Mouse (Mus musculus) cerebellum, adult 11 months (tissue): ENCODE measurements around the gene Stx3.

Source experiments
- DNase-seq: peaks from one replicate; pipeline ENCODE4 v3.0.0; 2022

Stx3 gene

DNA sequence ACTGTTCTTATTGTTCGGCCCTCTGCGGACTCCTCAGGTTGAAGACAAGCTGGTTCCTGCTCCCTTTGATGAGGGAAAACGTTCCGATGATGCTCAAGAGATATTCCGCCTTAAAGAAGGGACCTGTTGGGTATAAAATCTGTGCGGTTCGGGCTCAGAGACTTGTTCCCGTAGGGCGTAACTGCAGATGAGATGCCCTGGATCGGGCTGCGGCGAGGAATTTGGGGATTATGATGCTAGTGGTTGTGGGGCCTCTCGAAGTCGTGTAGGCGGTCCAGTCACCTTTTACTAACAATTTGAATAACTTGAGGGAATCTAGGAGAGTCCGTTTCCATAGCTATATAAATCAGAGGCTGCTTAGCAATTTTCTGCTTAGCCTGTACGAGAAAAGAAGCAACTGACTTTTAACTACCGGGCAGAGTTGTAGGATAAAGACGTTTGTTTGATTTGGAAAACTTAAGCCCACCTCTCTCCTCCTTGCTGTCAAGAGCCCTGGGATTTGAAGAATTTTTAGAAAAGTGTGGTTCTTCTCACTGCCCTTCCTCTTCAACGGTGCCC lies at the start of gene Stx3:
Gene Stx3, minus strand, starts transcription at position 261 of the 558 bp plus-strand sequence.
- peak; percentile 9 for DNase-seq

DNA sequence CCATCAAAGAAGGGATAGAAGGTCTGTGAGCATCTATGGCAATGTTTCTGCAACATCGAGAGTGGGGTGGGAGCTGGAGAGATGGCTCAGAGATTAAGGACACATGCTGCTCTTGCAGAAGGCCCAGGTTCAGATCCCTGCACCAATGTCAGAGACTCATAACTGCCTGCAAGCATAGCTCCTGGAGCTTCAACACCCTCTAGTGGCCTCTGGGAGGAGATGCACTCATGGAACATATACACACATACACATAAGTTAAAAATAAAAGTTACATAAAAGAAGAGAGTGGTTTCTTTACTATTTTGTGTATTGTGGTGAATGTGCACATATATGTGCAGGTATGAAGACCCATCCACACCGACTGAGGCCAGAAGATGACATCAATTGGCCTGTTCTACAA lies 48.6 kb upstream of the Stx3 start:
- DNase-seq: no peak

DNA sequence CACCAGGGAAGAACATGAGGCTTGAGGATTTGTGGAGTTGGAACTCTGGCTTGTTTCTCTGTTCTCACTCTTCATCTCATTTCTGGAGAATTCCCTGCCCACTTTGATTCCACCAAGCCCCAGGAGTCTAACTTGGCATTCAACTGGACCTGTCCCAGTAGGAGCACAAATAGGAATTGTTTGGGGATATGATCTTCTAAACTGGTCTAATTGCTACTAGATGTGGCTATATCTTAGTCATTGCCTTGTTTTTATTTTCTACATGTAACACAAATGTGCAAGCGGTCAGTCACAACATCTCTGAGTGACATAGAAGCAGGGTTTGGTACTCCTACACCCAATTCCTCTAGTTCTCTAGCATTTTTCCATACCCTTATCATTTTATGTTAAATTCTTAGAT lies 41.8 kb upstream of the Stx3 start, which contains the start of gene Olfr1418:
Gene Olfr1418, minus strand, starts transcription at position 101 of the 400 bp plus-strand sequence.
- DNase-seq: no peak

DNA sequence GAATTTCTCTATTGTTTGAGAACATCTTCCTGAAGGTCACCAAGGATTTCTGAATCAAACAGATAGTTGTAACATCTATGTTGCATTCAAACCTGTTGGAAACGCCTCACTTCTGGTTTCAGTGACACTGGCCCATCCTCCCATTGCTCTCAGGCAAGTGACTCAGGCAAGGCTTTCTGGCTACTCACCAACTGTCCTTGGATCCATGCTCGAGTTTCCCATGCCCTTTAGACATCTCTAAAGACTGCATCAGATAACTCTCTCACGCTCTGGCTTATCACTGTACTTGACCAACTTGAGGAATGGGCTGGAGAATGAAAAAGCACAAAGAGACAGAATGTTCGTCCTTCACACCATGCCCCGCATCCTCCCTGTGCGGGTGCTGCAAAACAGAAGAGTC lies 37.3 kb upstream of the Stx3 start:
- no peak for DNase-seq

DNA sequence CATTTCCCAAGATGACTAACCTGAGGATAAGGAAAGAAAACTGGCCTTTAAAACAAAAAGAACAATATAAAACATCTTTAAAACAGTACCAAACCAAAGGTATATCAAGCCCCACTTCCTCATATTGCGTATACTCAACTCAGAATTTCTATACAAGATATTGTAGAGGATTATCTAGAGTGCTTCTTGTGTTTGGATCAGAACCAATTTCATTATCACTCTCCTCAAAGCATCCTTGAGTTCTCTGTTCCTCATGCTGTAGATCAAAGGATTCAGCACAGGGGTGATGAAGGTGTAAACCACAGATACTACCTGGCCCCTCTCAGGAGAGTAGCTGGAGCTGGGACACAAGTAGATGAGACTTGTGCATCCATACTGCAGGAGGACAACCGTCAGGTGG lies 35.6 kb upstream of the Stx3 start:
- no peak for DNase-seq

DNA sequence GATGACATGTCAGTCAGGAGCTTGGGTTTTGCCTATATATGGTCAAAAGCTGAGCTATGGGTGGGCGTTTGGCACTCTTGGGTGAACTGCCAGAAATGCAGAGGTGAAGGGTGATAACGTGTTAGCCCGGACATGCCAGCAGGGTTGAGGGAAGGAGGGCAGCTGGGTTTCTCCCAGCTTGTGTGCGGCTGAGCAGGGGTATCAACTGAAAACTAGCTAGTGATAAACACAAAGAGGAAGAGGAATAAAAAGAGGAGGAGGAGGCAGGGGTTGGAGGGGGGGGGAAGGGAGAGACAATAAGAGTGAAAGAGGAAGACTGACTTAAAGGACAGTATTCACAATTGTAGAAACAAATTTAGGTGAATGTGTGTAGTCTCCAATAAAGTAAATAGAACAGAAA lies 33.4 kb upstream of the Stx3 start:
- DNase-seq: no peak

DNA sequence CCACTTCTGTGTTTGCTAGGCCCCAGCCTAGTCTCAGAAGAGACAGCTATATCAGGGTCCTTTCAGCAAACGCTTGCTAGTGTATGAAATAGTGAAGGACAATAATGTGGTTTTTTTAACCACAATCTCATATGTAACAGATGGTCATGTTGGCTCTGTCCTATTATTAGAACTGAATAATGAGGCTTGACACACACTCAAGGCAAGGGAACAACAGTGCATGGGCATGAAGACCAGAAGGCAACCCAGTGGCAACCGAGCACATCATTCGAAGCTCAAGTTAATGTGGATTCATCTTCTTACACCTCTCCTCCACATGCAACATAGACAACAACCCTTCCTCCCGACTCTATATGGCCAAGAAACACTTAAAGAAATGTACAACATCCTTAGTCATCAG lies 27.1 kb upstream of the Stx3 start:
- DNase-seq: no peak

DNA sequence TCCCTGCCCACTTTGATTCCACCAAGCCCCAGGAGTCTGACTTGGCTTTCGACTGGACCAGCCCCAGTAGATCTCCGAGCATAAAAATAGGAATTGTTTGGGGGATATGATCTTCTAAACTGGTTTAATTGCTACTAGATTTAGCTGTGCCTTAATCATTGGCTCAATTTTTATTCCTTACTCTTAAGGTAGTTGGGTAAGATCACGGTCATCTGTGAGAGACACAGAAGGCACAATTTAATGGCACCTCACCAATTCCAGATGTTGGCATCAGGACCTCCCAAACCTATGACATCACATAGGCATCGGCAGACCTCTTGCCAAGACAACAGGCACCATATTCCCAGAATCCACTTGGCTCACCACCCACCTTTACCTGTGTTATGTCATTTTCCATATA lies 19.9 kb upstream of the Stx3 start, which contains the start of gene Olfr1417:
Gene Olfr1417, minus strand, starts transcription at position 101 of the 400 bp plus-strand sequence.
- no peak for DNase-seq

DNA sequence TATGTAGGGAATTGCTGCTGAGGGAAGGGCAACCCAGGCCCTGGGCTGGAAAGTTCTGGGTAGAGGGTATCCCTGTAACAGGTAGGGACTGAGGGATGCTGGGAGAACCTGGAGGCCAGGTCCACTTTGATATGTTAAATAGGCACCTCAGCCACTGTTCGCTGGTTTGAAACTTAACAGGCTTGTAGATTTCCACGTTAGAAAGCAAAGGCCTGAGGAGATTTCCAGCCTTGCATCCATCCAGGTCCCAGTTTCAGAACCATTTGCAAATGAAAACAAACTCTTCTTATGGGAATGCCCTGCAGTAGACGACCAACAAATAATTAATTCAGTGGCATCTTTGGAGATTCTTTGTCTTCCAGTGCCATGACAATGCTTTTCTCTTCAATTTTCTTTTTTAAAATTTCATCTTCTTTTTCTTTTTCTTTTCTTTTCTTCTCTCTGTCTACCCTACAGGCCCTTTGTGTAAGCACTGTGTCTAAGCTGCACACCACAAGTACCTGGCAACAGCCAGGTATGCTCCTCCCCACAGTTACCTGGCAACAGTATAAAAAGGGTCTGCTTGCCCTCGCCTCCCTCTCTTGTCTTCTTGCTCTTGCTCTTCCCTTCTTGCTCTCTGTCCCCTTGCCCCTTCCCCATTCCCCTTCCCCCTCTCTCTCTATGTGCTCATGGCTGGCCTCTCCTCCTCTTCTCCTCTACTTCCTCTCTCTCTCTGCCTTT lies 4.3 kb upstream of the Stx3 start:
- no peak for DNase-seq

DNA sequence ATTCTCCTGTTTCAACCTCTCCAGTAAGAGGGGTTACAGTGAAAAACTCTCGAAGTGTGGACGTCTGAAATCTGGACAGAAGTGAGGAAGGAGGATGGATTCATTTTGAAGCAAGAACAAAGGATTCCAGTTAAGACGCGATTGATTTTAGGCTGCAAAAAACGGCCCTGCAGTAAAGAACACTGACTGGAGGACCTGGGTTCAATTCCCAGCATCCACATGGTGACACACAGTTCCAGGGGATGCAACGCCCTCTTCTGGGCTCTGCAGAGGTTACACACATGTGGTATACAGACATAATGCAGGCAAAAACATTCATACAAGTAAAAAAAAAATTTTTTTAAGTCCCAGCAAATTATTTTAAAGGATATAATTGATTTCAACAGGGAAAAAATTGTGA lies 1.0 kb upstream of the Stx3 start:
- peak; percentile 27 for DNase-seq

DNA sequence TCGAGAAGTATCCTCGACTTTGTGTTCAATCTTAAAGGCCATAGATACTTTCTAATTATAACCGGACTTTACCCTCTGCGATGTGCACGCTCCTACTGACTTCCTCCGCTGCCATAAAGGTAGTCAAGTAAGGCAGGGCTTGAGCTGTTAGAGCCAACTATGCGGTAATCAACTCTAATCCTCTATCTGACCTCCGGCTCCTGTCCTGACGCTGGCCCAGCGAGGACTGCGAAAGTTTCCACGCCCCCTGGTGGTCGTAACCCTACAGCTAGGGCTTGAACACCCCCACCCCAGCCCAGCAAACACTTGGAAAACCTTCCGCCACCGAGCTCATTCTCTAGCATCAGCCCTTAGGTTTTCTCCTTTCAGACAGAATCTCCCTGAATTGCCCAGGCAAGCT lies 597 bp upstream of the Stx3 start:
- peak; percentile 63 for DNase-seq

DNA sequence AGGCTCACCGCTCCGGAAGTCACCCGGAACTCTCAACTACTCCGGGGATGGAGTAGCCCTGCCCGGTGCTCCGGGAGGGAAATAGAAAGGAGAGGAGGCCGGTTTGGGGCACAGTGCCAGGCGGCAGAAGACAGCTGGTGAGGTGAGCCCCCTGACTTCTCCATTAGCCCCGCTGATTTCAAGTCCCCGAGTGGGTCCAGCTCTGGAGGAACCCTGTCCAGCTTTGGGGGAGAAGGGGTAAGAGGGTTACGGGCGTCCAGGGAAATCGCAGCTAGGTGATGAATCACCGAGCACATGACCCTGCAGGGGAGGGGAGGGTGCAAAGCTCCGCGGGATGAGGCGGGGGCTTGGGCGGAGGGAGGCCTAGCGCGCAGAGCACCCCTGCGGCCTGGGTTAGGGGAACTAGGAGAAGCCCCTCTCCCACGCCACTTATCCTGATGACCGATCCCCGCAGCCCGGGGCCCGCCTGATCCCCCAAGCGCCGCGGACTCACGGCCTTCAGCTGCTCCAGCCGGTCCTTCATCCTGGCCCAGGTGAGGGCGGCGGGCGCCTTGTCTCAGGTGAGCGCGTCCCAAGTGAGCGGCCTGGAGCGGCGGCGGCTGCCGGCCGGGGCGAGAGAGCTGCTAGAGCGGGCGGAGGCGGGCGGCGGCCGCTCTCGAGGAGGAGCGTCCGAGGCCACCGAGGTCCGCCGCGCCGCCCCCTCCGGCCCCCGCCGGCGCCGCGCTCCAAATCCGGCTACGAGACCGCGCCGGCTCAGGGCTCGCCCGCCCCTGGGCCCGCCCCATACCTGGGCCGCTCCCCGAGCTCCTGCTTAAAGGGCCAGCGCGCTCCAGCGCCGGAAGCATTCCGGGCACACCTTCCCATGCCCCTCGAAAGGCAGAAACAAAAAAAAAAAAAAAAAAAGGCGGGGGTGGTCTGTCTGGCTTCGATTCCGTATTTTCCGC lies 732 bp downstream of the Stx3 start:
- DNase-seq: peak; percentile 72

DNA sequence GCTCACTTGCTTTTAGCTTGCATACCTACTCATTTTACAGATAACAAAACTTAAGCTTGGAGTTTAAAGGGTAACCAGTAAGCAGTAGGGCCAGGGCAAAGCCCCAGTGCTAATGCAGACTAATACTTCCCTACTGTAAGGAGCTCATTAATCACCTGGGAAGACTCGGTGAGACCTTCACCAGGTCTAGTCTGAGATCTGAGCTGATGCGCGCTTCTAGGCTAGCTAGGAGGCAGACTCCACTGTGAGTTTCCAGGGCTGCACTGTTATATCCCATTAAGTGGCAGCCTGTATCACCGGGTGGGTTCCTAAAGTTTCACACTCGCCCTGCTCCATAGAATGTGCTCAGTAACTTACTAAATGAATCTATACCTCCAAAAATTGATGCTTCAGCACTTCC lies 1.6 kb downstream of the Stx3 start:
- no peak for DNase-seq

DNA sequence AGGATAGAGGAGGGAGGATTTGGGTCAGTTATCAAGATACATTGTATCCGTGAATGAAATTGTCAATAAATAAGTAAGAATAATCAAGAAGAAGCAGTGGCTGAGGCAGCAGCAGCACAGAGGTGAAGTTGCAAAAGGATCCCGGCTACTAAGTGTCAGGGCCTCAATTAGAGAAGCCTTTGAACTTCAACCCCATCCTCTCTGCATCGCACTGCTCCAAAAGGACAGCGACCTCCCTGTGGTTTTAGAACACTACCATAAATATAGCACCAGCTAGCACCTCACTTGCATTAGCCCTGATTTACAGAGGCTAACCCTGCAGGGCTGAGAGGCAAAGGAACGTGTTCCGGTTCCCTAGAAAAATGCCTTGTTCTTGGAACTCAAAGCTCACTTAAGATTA lies 2.5 kb downstream of the Stx3 start:
- no peak for DNase-seq

DNA sequence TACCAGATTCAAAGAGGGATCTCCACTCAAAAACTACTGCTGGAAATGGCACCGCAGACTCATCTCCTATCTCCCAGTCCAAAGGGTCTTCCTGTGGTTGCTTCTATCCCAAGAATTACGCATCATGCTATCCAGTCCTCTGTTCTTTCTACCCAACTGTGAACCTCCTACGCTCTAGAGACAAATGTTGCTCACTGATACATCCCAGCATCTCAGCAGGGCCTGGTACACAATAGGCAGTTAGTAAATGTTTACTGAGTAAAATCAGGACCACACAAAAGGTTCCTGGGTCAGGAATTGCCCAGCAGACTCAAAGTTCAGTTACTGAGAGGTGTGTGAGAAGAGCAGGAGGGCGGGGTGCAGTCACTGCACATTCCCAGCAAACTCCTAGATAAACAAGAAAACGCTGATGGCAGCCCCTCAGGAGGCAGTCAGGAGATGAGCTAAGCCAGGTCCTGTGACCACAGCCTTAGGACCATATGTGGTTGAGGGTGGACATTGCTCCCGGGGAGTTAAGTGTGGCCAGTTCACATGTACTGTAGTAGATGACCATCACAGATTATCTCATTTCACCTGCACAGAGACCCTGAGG lies 4.4 kb downstream of the Stx3 start:
- no peak for DNase-seq

DNA sequence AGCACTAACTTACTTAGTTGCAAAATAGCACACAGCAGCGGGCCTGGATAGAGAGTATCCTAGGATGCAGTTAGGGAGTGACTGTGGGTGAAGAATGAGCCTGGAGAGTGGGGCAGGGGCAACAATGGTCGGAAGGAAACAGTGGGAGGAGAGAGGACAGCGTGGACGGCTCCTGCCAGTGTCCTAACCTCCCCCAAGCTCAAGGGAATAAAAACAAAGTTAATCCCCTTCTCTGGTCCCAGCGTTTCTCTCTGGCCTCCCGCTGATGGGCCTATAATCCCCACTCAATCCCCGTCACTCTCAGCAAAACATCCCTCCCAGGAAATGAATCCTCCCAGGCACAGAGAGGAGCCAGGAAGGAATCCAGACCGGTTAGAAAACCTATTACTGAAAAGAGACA lies 5.6 kb downstream of the Stx3 start:
- DNase-seq: no peak

DNA sequence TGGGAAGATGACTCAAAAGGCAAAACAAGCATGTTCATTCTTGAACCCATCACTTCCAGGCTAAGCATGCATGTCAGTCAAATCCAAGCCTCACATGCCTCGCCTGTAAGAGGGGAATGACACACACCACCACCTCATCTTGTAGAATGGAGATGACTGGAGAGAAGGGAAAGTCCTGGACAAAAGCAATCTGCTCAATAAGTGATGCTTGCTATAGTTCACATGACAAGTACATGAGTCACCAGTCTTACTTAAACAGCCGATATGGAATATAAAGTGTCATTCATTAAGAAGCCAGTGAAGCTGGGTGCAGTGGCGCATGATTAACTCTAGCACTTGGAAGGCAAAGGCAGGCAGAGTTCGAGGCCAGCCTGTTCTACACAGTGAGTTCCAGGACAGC lies 6.1 kb downstream of the Stx3 start:
- no peak for DNase-seq

DNA sequence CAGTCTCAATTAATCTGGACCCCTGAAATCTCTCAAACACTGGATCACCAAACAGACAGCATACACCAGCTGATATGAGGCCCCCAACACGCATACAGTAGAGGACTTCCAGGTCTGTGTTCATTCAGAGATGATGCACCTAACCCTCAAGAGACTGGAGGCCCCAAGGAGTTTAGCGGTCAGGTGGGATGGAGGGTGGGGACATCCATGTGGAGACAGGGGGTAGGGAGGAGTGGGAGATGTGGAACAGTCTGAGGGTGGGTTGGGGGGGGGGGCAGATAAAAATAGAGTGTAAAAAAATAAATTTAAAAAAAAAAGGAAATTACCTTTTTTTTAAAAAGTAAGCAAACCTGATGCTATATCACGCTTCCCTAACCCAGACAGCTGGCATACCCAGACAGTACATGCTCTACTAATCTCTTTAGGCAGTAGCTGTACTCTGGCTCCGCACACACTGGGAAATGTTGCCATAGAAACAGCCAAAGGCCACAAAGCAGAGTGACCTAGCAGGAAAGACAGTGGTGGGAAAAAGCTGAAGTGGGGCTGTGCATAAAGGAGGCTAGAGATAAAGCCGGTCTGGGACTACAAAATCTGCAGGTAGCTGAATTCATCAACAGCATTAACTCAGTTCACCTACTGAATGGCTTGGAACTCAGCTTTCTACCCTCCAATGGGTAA lies 7.4 kb downstream of the Stx3 start:
- DNase-seq: no peak

DNA sequence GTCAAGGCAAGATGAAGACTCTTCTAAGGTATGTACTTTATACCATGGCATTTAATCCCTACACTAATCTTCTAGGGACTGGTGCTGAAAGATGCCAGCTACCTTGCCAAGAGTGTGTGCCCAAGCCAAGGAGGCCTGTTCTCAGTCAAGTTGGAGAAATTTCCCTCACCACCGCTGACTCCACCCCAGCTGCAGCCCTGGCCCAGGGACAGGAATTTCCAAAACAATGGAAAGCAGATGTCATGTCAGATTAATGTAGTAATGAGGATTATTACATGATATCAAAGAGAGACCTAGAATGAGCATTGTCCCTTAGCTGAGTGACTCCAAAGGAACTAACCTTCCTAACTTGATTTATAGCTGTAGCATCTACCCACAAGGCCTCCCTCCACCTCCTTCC lies 8.3 kb downstream of the Stx3 start:
- DNase-seq: no peak

DNA sequence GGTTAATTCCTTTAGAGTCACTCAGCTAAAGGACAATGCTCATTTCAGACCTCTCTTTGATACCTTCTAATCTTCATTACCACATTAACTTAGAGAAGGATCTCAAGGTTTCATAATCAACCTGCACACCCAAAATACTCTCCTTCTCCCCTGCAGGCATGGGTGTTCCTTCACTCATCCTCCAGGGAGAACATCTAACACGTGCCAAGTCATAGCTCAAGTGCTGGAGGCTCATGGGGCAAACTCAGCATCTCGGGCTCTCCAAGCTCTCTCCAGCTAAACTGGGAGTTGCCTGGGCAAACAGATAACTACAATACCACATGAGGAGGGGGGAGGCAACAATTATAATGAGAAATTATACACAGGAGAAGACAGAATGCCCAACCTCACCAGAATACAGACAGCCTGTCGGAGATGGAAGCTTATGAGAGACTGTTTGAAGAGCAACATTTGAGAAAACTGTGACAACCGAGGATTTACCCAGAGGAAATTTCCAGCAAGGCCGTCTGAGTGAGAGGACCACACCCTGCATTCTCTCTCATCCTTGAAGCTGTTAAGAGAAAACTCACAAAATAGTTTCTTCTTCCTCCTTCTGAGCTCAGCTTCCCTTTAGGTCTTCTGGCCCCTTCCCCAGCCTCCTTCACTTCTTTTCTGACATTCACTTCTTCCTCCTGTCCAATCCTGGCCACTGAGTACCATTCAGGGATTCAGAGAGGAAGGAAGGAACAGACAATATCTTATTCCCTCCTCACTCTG lies 9.0 kb downstream of the Stx3 start:
- no peak for DNase-seq

DNA sequence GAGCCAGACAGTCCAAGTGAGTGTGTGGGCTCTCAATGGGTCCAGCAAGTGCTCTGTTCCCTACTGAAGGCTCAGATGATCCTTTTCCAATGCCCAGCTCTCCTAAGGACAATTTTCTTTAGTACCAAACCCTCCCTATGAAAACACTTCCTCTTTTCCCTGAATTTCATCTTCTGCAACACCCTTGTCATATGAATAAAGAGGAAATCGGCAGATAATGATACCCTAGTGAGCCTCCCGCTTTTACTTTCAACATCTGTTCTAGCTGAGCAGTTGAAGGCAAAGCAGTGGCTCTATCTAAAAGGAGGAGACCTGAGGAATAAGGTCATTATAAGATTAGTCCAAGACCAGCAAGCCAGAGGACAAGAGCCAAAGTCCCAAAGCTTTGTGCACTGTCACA lies 10.8 kb downstream of the Stx3 start:
- DNase-seq: no peak

DNA sequence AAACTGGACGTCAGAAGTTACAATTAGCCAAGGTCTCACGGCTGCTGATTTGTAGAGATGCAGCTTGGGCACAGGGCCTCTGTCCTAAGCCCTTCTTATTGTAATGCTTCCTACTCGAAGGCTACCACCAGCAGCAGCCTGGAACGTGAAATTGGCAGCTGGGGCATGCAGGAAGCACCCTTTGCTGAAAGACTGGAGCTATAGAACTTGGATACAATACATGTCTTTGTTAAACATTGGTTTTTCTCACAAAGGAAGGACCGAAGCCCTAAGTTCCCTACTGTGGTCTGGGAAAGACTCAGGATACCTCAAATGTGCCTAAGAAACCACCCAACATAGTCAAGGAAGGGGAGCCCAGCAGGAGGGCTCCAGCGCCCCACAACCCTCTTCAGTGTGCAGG lies 11.4 kb downstream of the Stx3 start:
- DNase-seq: no peak
